Mouse (Mus musculus): ENCODE data around the gene Irak4. TPM values are rescaled to one million over a fixed set of nuclear protein-coding genes. Genes with fewer than 3 reads are reported as not detected.

Gene Irak4
- total RNA-seq, 4 experiments from 2014 or later = 1.7 to 5.0 (median 3.3) TPM

DNA sequence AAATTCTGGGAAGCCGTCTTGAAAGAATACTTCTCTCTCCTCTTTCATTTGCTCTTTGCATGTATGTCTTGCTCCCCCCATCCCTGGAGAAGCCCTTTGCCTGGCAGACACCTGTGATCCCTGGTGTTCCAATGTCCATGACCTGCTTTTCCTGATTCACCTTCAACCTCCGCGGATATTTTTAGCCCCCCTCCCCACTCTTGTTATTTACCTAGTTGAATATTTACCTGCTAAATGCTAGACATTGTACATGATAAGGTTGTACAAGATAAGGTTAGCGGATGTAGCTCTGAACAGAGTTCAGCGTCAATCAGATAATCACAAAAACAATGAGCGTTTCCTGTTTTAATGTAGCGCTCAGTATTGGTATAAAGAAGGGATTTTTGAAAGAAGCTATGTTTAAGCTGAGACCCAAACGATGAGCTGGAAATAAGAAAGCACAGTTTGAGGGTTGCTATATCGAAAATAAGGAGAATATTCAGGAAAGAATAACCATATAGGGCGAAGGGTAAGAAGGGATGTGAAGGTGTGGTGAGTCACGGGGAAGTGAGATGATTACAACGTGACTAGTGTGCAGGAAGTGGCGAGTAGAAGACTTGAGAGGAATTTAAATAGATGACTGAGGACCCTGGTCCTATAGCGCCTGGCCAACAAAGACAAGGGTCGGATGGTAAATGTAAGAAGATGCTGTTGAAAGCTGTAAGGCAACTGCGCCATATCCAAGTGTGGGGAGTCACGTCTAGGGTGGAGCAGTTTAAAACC lies 15.6 kb downstream of the Irak4 start:
- no peak for DNase-seq (ENCODE audit: low spot score in 2 of 2)

DNA sequence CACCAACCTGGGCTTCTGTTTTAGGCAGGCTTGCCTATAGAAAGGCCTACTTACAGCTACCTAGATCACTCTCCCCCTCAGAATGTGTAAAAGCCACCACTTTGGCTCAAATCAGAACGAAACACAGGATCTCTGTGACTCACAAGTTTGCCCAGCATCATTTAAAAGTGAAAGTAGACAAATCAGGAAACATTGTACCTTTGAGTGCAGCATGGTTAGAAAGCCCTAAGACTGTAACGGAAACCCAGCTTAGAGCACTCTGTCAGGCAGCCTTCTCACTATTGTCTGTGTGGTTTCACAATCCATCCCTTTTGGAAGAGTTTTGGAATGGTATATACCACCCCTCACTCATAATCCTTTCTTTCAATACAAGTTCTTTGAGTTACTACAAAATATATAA lies 21.5 kb downstream of the Irak4 start:
- no peak for DNase-seq (ENCODE audit: low spot score in 2 of 2)

DNA sequence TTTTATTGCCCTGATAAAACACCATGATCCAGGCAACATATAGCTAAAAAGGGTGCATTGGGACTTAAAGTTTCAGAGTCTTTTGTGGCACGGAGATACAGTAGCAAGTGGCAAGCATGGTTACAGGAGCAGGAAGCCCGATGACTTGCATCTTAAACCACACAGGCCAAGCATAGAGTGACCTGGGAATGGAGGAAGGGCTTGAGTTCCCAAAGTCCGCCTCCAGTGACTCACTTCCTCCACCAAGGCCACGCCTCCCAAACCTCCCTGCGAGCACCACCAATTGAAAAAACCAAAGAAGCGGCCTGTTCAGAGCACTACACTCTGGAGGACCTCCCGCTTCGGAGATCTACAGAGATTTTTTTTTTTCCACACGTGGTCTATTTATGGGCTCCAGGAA lies 22.4 kb downstream of the Irak4 start:
- DNase-seq (ENCODE audit: low spot score in 2 of 2) = no peak

DNA sequence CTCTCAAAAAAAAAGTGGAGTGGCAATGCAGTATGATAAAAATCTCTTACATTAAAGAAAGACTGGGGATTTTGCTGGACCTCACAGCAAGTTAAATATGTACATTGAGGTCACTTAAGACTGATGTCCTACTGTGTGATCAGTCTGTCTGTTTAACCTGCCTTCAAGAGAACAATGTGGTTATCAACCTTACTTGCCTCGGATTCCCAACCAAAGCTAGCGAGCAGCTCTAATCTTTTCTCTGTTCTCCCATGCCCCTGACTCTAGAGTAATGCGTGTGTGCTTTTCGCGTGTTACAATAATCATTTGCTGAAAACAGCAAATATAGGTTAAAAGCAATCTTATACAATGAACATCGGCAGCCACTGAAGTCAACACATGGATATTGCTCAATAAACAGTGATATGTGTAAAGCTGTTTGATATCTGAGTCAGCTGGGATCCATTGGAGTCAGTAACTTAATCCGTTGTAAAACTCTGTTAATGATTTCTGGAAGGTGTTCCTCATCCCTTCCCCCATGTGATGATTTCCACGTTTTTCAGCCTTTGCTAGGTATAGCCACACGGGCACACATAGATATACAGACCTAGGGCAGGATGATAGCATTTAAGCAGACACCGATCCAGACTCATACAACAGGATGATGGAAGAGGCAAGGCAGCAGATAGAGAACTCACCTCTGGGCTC lies 25.2 kb downstream of the Irak4 start:
- DNase-seq (ENCODE audit: low spot score in 2 of 2) = no peak

DNA sequence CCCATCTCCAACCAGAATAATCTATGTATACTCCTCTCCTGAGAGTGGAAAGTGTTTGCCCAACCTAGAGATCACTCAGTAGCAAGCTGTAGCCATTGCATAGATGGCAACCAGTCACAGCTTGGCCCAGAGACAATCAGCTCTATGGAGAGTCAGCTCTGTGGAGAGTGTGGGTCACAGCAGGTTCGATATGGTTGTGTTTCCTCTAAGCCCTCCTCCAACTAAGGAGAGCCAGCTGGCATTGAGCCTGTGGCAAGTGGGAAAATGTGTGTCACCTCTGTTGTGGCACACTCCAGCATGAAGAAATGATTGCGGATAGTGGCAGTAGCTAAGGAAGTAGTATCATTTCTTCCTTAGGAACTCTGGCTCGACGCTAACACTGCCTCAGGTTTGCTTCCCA lies 28.1 kb downstream of the Irak4 start:
- no peak for DNase-seq (ENCODE audit: low spot score in 2 of 2)

DNA sequence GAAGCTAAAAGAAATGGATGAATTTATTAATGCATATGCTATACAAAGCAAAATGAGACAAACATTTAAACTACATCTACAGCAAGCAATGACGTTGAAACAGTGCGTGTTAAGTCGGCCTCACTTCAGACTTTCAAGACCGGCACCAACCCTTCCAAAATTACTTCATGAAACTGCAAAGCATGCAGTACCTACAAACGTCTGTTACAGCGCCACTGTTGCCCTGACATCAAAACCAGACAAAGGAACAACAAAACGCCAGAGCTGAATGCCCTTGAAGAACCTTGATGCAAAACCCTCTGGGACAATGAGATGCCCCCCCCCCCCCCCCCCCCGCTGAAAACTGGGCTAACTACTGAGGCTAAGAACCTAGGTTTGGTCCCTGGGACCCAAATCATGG lies 29.3 kb downstream of the Irak4 start:
- no peak for DNase-seq (ENCODE audit: low spot score in 2 of 2)

DNA sequence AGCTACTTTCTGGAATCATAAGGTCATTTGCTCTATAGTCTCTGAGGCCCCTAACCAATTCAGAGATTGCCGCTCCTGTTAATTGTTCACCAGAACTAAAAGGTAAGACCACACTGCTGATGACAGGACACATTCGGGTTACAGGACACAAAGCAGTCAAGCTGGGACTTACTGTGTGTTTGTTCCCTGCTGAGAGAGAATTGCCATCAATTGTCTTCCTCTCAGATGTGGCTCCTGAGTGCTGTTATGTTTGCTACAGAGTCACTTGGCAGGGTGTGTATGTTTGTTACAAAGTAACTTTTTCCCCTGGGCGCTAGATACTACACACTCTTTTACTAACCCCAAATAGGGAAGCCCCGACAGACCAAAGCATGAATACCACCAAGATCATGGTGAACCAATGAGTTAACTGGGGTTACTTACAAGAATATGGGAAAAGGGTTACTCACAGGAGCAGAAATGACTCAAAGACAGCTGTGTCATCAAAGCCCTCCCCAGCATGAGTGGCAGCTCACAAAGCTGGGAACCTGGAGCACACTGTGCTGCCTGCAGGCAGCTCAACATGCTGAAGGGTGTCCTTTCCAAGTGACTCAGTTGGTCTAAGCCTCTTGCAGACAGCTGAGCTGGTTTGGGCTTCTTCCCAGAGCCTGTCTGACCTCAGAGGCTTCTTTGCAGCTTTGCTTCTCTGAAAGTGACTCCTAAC lies 31.3 kb downstream of the Irak4 start:
- no peak for DNase-seq (ENCODE audit: low spot score in 2 of 2)

DNA sequence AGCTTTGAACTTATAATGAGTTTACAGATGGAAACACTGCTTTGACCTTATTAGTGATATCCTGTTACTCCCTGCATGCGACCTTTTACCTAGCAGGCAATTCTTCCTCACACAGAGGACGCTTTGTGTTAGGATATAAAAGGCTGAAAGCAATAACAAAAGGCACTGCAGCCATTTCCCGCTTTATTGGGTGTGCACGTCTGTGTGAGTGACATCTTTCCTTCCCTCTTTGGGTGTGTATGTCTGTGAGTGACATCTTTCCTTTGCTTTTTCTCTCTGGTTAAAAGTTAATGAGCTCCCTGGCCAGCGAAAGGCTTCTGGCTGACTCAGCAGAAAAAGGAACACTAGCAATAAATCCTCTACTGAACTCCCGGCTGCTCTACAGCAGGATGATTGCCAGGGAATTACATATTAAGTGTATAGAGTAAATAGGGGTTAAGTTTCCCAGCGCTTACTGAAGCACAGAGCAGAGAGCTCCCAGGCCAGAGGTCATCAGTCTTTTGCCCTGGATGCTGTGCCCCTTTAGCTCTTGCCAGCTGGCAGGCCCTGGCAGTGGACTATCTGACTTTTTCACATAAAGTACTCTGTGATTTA lies 38.7 kb downstream of the Irak4 start:
- DNase-seq (ENCODE audit: low spot score in 2 of 2) = no peak

DNA sequence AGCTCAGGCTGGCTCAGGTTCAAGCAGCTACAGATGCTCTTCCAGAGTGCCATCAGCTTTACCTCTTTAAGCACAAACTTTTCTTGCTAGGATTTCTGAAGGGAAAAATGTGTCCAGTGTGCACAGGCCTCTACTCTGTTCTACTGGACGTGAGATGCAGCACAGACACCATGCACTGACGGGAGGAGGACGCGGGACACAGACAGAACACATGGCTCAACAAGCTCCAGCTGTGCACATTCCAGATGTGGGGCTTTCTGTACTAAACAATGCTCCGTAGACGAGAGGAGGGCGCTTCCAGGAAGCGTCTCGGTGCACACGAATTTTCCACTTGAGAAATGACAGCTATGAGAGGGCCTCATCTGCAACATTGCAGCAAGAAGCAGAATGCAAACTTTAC lies 39.7 kb downstream of the Irak4 start:
- DNase-seq (ENCODE audit: low spot score in 2 of 2) = no peak

DNA sequence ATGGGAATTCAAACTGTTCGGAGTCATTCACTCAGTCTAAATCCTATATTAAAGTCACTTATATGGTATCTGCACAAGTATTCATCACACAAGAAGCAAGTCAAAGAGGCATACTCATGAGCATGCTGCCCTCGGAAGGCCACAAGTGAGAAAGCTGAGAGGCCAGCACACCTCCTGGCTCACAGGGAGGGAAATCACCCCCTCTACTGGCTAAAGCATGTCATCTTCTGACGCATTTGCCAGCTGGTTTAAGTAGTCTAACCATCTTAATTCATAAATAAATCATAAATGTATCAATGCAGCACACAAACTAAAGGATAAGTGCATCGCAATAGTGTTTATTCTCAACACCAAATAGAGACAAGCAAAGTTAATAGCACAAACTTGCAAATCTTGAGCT lies 41.3 kb downstream of the Irak4 start:
- DNase-seq (ENCODE audit: low spot score in 2 of 2) = no peak

DNA sequence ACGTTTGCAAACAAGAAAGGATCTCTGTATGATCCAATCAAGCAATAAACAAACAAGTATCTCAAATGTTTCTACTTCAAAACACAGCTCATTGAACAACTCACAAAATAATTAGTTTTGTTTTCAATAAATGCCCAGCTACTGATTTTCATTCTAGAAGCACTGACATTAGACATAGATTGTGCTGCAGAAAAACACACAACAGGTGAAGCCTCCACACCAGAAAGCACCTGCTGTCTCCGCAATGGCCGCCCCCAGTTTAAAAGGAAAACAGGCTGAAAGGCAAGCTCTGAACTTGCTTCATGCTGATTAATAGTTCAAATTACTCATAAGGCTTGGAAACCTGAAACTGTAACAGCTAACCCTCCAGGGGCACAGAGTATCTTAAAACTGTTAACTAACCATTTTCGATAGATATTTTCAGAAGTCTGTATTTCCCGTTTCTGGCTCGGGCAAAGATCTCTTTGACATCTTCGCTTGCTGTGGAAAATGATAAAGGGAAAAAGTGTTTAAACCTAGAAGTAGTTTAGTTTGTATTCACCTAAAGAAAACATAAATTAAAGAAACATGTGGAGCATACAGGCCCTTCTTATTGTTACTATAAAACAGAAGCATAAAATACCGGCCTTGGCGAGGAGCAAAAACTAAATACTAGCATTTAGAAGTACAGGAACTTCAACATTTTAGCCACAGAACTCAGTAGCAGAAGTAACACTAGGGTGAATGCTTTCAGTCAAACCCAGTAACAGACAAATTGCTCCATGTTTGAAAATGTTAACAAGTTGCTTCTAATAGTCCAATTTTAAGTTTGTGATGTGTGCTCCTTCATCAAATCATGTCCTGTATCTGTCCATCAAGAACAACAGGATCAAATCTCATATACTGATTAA lies 44.6 kb downstream of the Irak4 start:
- DNase-seq (ENCODE audit: low spot score in 2 of 2) = no peak

DNA sequence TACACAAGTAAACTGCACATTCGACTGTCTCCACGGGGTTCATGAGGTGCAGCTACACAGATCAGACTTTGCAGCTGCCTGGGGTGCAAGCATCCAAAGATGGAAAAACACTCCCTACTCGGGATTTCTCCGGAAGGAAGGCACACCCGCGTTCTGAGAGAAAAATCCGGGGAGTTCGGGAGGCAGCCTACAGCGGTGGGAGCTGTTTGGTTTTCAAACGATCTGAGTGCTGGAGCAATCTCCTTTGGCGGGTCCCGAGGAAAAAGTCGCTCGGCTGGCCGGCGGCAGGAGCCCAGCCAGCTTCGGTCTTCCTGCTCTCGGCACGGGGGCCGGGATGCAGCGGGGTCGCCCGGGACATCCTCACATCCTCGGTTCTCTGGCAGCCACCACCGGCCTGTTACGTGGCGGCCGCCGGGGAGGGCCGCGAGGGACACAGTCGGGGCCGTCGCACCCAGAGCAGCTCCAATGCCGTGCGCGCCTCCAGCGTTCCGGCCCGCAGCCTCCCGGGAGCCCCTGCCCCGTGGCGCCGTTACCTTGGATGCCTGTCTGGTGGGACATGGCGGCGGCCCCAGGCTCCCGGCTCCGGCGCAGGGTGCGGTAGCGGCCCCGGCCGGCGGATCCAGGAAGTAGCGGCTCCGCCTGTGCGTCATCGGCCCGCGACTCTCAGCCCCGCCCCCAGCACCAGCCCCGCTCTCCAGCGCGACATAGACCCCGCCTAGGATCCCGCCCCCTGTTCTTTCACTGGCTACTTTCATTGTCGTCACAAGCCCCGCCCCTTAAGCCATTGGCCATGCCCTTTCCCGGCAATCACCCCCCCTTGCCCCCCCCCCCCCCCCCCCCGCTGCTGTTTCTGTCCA lies 46.0 kb downstream of the Irak4 start, which contains the start of gene Twf1:
TSS of gene Twf1 (minus strand) at position 671 of the 857 bp plus-strand sequence.
- peak; percentile 95 to 97 for DNase-seq (ENCODE audit: low spot score in 2 of 2)

DNA sequence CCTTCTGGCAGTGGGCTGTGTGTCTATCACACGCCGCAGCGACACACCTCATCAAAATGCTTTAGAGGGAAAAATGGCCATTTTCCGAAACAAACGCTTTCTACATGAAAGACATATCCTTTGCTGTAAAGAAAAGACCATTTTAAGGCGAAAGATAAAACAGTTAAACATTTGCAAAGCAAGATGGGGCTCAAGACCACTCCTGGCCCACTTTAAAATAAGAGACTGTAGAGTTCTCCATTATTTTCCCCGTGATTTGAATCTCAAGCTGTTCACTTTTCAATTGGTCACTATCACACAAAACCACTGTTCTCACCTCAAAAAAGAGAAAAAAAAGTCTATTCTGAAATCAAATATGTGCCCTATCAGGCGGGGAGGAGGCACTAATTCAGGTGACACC lies 46.6 kb downstream of the Irak4 start:
- DNase-seq (ENCODE audit: low spot score in 2 of 2) = no peak

DNA sequence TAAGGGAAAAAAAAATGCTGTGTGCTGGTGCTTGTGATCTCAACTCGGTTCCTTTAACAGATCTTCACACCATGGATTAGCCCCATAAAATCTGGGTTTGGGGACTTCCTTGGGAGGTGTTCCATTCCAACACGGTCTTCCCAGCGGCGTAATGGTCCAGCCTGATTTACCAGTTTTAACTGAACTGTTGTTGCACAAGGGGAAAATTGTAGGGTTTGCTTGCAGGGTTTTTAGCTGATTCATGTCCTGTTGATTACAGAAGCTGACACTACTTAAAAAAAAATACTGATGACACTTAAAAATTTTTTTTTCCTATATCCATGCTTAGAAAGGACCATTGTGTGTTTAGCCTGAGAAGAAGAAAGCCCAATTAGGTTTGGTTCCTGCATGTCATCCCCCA lies 47.9 kb downstream of the Irak4 start:
- DNase-seq (ENCODE audit: low spot score in 2 of 2) = no peak

DNA sequence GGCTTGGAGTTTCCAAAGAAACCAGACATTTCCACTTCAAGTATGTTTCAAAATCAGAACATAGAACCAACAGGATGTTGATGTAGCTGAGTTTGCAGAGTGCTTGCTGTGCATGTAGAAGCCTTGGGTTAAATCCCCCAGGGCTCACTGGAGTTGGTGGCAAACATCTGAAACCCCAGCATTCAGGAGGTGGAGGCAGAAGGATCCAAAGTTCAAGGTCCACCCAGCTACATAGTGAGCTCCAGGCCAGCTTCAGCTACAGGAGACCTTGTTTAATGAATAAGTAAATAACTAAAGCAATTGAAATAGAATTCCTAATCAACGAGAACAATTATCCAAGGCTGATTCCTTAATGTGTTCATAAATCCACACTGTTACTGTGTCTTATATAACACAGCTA lies 50.1 kb downstream of the Irak4 start:
- DNase-seq (ENCODE audit: low spot score in 2 of 2) = no peak

DNA sequence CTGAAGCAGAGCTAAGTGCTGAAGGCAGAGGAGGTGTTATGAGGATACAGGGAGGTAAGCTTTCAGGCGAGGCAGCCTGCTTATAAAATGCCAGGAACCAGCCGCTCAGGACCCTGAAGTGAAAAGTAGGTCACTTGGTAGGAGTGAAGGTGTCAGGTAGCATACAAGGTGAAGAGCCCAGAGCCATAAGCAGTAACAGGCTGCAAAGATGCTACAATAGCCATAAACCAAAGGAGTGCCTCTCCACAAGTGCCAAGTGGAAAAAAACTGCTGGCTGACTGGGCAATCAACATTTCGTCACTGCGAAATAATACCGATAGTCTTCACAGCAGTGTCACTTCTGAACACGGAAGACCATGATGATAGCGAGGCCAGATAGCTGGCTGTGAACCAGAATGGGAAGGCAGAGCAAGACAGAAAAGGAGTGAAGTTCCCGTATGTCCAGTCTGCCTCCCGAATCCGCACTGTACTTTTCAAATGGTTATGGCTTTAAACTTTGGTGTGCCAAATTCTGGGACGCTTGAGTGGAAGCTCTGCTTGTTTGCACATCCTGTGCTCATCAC lies 56.8 kb downstream of the Irak4 start:
- DNase-seq (ENCODE audit: low spot score in 2 of 2) = no peak

DNA sequence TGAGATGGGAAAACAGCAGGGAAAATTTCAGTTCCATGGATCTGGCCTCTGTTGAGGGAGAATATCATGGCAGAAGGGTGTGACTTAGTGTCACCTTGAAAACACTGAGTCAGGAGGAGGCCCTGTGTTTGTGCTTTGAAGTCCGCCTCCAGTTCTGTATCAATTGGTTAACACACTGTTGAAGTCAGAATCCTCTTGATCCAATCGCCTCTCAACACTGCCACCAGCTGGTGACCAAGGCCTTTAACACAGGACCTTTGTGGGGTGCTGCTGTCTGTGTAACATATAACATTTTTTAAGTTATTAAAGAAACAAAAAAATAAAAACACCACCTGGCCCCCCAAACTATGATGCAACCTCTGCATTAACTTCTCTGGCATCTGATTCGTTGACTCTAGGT lies 57.9 kb downstream of the Irak4 start:
- DNase-seq (ENCODE audit: low spot score in 2 of 2) = no peak

DNA sequence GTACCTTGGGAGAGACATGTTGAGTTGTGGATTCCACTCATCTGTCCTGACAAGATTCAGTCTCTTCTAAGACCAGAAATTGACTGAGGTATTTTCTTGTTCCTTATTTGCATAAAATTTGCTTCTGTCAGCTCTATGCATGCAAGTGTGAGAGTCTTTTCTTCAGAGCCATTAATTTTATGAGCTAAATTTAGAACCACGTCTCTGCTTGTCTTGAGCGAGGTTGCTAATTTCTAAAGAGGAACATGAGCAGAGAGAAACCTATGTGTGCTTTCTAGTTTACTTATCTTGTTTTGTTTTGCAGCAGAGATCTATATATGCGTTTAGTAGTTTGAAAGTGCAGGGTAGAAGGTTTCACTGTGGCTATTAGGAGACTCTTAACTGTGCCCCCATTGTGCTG lies 59.0 kb downstream of the Irak4 start:
- DNase-seq (ENCODE audit: low spot score in 2 of 2) = no peak

DNA sequence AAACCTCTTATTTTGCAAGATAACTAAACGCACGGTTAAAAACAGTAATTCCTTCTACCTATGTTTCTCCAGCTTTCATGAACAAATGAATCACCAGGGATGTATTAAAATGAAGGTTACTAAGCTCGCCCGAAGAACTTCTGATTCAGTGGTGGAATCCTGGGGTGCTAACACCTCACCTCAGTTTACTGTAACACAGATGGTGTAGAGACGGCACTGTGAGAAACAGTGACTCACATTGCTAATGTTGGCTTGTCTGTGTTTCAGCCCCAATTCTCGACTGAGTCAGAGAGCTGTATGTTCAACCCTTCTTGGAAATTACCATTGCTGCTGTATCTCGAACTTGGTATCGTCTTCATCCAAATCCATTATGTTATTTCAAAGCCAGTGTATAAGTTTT lies 64.3 kb downstream of the Irak4 start:
- no peak for DNase-seq (ENCODE audit: low spot score in 2 of 2)

DNA sequence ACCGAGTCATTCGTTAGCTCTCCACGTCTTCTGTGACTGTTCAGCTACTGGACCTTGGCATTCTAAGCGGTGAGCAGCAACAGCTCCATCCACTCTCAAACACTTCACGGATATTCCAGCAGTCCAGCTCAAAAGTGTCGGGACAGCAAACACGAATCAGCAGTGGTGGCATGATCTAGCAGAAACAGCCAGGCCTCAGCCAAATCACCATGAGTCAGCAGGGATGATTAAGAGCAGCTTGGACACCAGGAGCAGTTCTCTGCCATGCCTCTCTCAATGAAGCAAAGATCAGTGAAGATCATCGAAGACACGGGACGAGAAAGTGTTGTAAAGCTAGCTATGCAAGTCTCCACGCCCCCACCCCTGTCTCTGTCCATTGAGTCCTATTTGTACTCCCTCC lies 72.6 kb downstream of the Irak4 start:
- no peak for DNase-seq (ENCODE audit: low spot score in 2 of 2)

Measured in layer of hippocampus, adult 8-10 months (tissue).